Mouse (Mus musculus) kidney, postnatal 0 days (tissue): Measurements from ENCODE around the gene B4galnt1. TPM values are rescaled to one million over a fixed set of nuclear protein-coding genes. Genes with fewer than 3 reads are reported as not detected.
A peak's percentile ranks its signal among the peaks of the same experiment; 100 is the strongest.

Experiments
- ATAC-seq: fragments of 200-750 bp; cut with Nextera tagmentation; replicated peaks from 2 replicates; pipeline ENCODE4 v1.8.0; 2017; ENCODE audit warnings: low read depth, moderate number of reproducible peaks, moderate TSS enrichment, moderate library complexity; ENCODE audit not compliant: low FRiP score
- DNase-seq: peaks from one replicate; pipeline ENCODE4 v3.0.0-alpha.2; 2016; ENCODE audit warnings: low spot score
- H3K27ac ChIP-seq: fragments of 300-500 bp; sonication (generic); 2 replicates; pipeline ENCODE4 v1.5.1; 2014; ENCODE audit warnings: mild to moderate bottlenecking
- H3K27me3 ChIP-seq: fragments of 300-500 bp; sonication (generic); 2 replicates; pipeline ENCODE4 v1.6.1; 2014; ENCODE audit warnings: low read length, mixed read lengths; ENCODE audit not compliant: insufficient read depth
- H3K36me3 ChIP-seq: fragments of 300-500 bp; sonication (generic); 2 replicates; pipeline ENCODE4 v1.6.1; 2014; ENCODE audit warnings: low read length, mixed read lengths; ENCODE audit not compliant: insufficient read depth
- H3K4me1 ChIP-seq: fragments of 300-500 bp; sonication (generic); replicated peaks from 2 replicates; pipeline ENCODE4 v1.6.1; 2014; ENCODE audit warnings: antibody characterized with exemption, low read length, mixed read lengths; ENCODE audit not compliant: insufficient read depth
- H3K4me2 ChIP-seq: fragments of 300-500 bp; sonication (generic); 2 replicates; pipeline ENCODE4 v1.6.1; 2014; ENCODE audit warnings: mild to moderate bottlenecking, low read length, moderate library complexity, mixed read lengths
- H3K4me3 ChIP-seq: fragments of 300-500 bp; sonication (generic); replicated peaks from 2 replicates; pipeline ENCODE4 v1.5.1; 2014; ENCODE audit warnings: low read depth, low read length
- H3K9ac ChIP-seq: fragments of 300-500 bp; sonication (generic); 2 replicates; pipeline ENCODE4 v1.6.1; 2014; ENCODE audit warnings: low read depth, low read length
- H3K9me3 ChIP-seq: fragments of 300-500 bp; sonication (generic); replicated peaks from 2 replicates; pipeline ENCODE4 v1.6.1; 2016; ENCODE audit warnings: low read length, inconsistent platforms, mixed read lengths
- CTCF ChIP-seq: IDR thresholded peaks from 2 replicates; pipeline ENCODE4 v1.5.1; 2016; ENCODE audit warnings: antibody characterized with exemption, low read depth, mild to moderate bottlenecking, moderate library complexity
- WGBS: fragments of 180-500 bp; shearing (Covaris S2); extraction: QIAGEN DNeasy Blood & Tissue Kit; methylation state at CpG from one replicate; pipeline ENCODE4 v1.1.7; 2014; 5-methylcytosine and 5-hydroxymethylcytosine counted together
- polyA plus RNA-seq: library from polyadenylated mRNA; unstranded; fragments of >200 nt; fragmentation: Nextera tagmentation; extraction: Ambion mirVana; gene quantifications from 2 replicates; pipeline ENCODE4 v1.2.1, GENCODE M21; 2015

The B4galnt1 gene
- polyA plus RNA-seq, 1 experiment from 2014 or later = 16.4 TPM

- ATAC-seq = no peak
- TF ChIP-seq CTCF = no peak
- no peaks in the 10 kb centered on the region for H3K27me3 ChIP-seq
- H3K9ac ChIP-seq = no peak overlapping the region
- no peaks in the 10 kb centered on the region for H3K9me3 ChIP-seq
- 65% methylated on average over 9 of the region's 9 CpGs for WGBS
- peaks cover 17% of the 10 kb centered on the region for H3K36me3 ChIP-seq
- H3K4me2 ChIP-seq = no peak overlapping the region
- DNase-seq = no peak
- H3K27ac ChIP-seq = no peak overlapping the region
- peaks cover 21% of the 10 kb centered on the region; the same call in 1 of the 2 replicates for H3K4me1 ChIP-seq
- no peak overlapping the region for H3K4me3 ChIP-seq
These were observed 28.0 kb downstream of the B4galnt1 start for GRCm38 (mm10) chr10:127193011-127193410.

GRCm38 (mm10) chr10:127194428-127195327 lies 29.7 kb downstream of the B4galnt1 start:
- H3K4me2 ChIP-seq = peak overlapping the region; percentile 94
- H3K36me3 ChIP-seq = peaks cover 32% of the 10 kb centered on the region
- no peaks in the 10 kb centered on the region for H3K27me3 ChIP-seq
- TF ChIP-seq CTCF = no peak
- H3K27ac ChIP-seq = peak overlapping the region; percentile 96
- no peaks in the 10 kb centered on the region for H3K9me3 ChIP-seq
- peaks cover 16% of the 10 kb centered on the region; the same call in 1 of the 2 replicates for H3K4me1 ChIP-seq
- ATAC-seq (peak; percentile 47), DNase-seq (peak; percentile 56)
- H3K9ac ChIP-seq = peak overlapping the region; percentile 87
- peak overlapping the region; percentile 86 for H3K4me3 ChIP-seq
- 6% methylated on average over 22 of the region's 22 CpGs for WGBS

- peaks cover 10% of the 10 kb centered on the region; the same call in 1 of the 2 replicates for H3K4me1 ChIP-seq
- DNase-seq = peak; percentile 55
- no peaks in the 10 kb centered on the region for H3K9me3 ChIP-seq
- ATAC-seq = peak; percentile 43
- H3K27ac ChIP-seq = peak within 1 kb of the TSS; percentile 96
- under 1% methylated on average over 39 of the region's 47 CpGs for WGBS
- TF ChIP-seq CTCF = no peak
- H3K27me3 ChIP-seq = no peaks in the 10 kb centered on the region
- peak within 1 kb of the TSS; percentile 87 for H3K9ac ChIP-seq
- peak within 1 kb of the TSS; percentile 86 for H3K4me3 ChIP-seq
- H3K36me3 ChIP-seq = peaks cover 37% of the 10 kb centered on the region
- peak within 1 kb of the TSS; percentile 94 for H3K4me2 ChIP-seq
These were observed 30.5 kb downstream of the B4galnt1 start, which contains the start of gene Dtx3 for GRCm38 (mm10) chr10:127195328-127196129. Dtx3 (minus strand) TSS chr10:127195728.

- no peaks in the 10 kb centered on the region for H3K27me3 ChIP-seq
- DNase-seq (peak; percentile 93), ATAC-seq (peak; percentile 82)
- H3K4me3 ChIP-seq = peak overlapping the region; percentile 86
- no peak for TF ChIP-seq CTCF
- peaks cover 40% of the 10 kb centered on the region for H3K36me3 ChIP-seq
- peak overlapping the region; percentile 96 for H3K27ac ChIP-seq
- H3K9me3 ChIP-seq = no peaks in the 10 kb centered on the region
- H3K4me1 ChIP-seq = peaks cover 10% of the 10 kb centered on the region; the same call in 1 of the 2 replicates
- 0% methylated on average over 5 of the region's 5 CpGs for WGBS
- H3K9ac ChIP-seq = peak overlapping the region; percentile 87; the same call in 1 of the 2 replicates
- H3K4me2 ChIP-seq = peak overlapping the region; percentile 94
These were observed 31.4 kb downstream of the B4galnt1 start for GRCm38 (mm10) chr10:127196392-127196791.

- DNase-seq (no peak), ATAC-seq (no peak)
- Histone ChIP-seq H3K36me3 (peaks cover 40% of the 10 kb centered on the region), H3K9me3 (no peaks in the 10 kb centered on the region), H3K4me3 (no peak overlapping the region), H3K4me2 (no peak overlapping the region), H3K4me1 (peaks cover 10% of the 10 kb centered on the region; the same call in 1 of the 2 replicates), H3K27ac (peak overlapping the region; percentile 96), H3K9ac (no peak overlapping the region), H3K27me3 (no peaks in the 10 kb centered on the region)
- 85% methylated on average over 8 of the region's 8 CpGs for WGBS
- no peak for TF ChIP-seq CTCF
These were observed 32.1 kb downstream of the B4galnt1 start for GRCm38 (mm10) chr10:127197104-127197503.
